Mouse (Mus musculus) gastrocnemius, postnatal 10 days (tissue): Measurements from ENCODE around the gene Mfsd1. TPM values are rescaled to one million over a fixed set of nuclear protein-coding genes. Genes with fewer than 3 reads are reported as not detected.

Source experiments
- DNase-seq: peaks from one replicate; pipeline ENCODE4 v3.0.0; 2021; ENCODE audit warnings: mixed read lengths
- long read RNA-seq, 2 experiments: library from polyadenylated mRNA; stranded (forward); transcript quantifications; one replicate each; pipeline ENCODE4 v2.0.0; 2021
- total RNA-seq, 2 experiments: library from RNA; stranded (reverse); gene quantifications; 2 replicates each; pipeline ENCODE4 v1.2.3; 2021

The Mfsd1 gene
- 10 to 100 TPM; 24.3 to 27.5 TPM for total RNA-seq
- long read RNA-seq, experiment 1, transcript Mfsd1-201 (16 exons, 3,011 nt) = major isoform, 26 of 33 reads
- long read RNA-seq, experiment 1, partial matches to known transcripts = 3 of 33 reads
- long read RNA-seq, experiment 1, other reads (novel, unspliced or antisense) = 4 of 33 reads
- long read RNA-seq, experiment 2, transcript Mfsd1-201 (16 exons, 3,011 nt) = major isoform, 30 of 34 reads
- long read RNA-seq, experiment 2, partial matches to known transcripts = 3 of 34 reads
- long read RNA-seq, experiment 2, other reads (novel, unspliced or antisense) = 1 of 34 reads

- DNase-seq = peak; percentile 85
Measured at GRCm38 (mm10) chr3:67582273-67583124, at the start of gene Mfsd1. TSS of gene Mfsd1 (plus strand) at chr3:67582741.

GRCm38 (mm10) chr3:67543630-67544029 lies 38.9 kb upstream of the Mfsd1 start:
- no peak for DNase-seq

GRCm38 (mm10) chr3:67551193-67551592 lies 31.3 kb upstream of the Mfsd1 start:
- DNase-seq = no peak

GRCm38 (mm10) chr3:67553281-67553680 lies 29.3 kb upstream of the Mfsd1 start:
- no peak for DNase-seq

- DNase-seq = no peak
Measured at GRCm38 (mm10) chr3:67553927-67554448, 28.6 kb upstream of the Mfsd1 start.

- DNase-seq = no peak
Measured at GRCm38 (mm10) chr3:67555211-67555610, 27.3 kb upstream of the Mfsd1 start.

- DNase-seq = no peak
Measured at GRCm38 (mm10) chr3:67557200-67557651, 25.3 kb upstream of the Mfsd1 start.

GRCm38 (mm10) chr3:67557718-67558354 lies 24.7 kb upstream of the Mfsd1 start:
- DNase-seq = no peak

- DNase-seq = no peak
Measured at GRCm38 (mm10) chr3:67564731-67565357, 17.7 kb upstream of the Mfsd1 start.

GRCm38 (mm10) chr3:67565540-67566227 lies 16.9 kb upstream of the Mfsd1 start:
- DNase-seq = no peak

GRCm38 (mm10) chr3:67568015-67568618 lies 14.4 kb upstream of the Mfsd1 start:
- DNase-seq = peak; percentile 55

GRCm38 (mm10) chr3:67572918-67573317 lies 9.6 kb upstream of the Mfsd1 start:
- no peak for DNase-seq

- no peak for DNase-seq
Measured at GRCm38 (mm10) chr3:67573523-67573922, 9.0 kb upstream of the Mfsd1 start.

- DNase-seq = no peak
Measured at GRCm38 (mm10) chr3:67576248-67576647, 6.3 kb upstream of the Mfsd1 start.

GRCm38 (mm10) chr3:67576724-67577123 lies 5.8 kb upstream of the Mfsd1 start:
- no peak for DNase-seq

GRCm38 (mm10) chr3:67583125-67583845 lies 744 bp downstream of the Mfsd1 start:
- DNase-seq = no peak

GRCm38 (mm10) chr3:67583846-67584186 lies 1.3 kb downstream of the Mfsd1 start:
- no peak for DNase-seq

- no peak for DNase-seq
Measured at GRCm38 (mm10) chr3:67586511-67586910, 4.0 kb downstream of the Mfsd1 start.

- no peak for DNase-seq
Measured at GRCm38 (mm10) chr3:67587430-67587829, 4.9 kb downstream of the Mfsd1 start.

- no peak for DNase-seq
Measured at GRCm38 (mm10) chr3:67601616-67602138, 19.1 kb downstream of the Mfsd1 start.
